Mouse (Mus musculus) retina, embryonic 14.5 days (tissue): ENCODE data around the gene Ifrd1.
"Not testable (repeated sequence)": the region's sequence is repeated elsewhere in the genome, so short reads cannot be mapped to it uniquely, and the experiment has no call there.

Experiments used
- DNase-seq: peaks from one replicate; pipeline ENCODE4 v3.0.0-alpha.2; 2015; ENCODE audit warnings: low spot score

Gene Ifrd1

GRCm38 (mm10) chr12:40248454-40249180, at the start of gene Ifrd1:
TSS of gene Ifrd1 (minus strand) at chr12:40248504.
- no peak for DNase-seq

DNA sequence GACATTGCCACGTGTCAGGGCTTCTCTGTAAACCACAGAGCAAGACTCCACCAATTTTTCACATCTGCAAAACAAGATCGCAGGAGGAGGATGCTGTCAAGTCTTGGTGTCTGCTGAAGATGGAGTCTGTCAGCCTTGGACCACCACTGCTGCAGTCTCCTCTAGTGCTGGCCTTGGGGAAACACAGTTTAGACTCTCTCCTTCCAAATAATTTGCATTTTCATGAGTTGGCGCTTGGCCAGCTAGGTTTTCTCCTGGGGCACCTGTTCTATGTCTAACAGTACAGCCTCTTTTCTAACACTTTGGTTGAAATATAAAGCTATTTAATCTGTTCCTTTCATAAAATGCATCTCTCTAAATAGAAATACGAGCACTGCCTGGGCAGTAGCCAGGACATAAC, 38.2 kb upstream of the Ifrd1 start:
- no peak for DNase-seq

- no peak for DNase-seq
Measured at GRCm38 (mm10) chr12:40280596-40281325, 32.5 kb upstream of the Ifrd1 start.

DNA sequence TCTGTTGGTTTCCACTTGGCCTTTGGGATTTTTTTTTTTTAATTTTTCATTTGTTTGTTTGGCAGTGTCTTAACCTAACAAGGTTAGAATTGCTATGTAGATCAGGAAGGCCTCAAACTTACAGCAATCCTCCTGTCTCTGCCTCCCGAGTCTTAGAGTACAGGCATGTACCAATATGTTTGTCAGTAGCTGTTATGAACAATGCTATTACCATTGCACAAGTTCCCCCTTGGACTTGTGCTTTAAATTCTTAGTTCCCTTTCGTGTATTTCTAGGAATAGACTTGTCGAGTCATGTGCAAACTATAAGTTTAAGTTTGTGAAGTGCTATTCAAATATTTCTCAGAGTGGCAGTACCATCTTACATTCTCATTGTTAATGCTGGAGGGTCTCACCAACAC, 29.3 kb upstream of the Ifrd1 start:
- no peak for DNase-seq

DNA sequence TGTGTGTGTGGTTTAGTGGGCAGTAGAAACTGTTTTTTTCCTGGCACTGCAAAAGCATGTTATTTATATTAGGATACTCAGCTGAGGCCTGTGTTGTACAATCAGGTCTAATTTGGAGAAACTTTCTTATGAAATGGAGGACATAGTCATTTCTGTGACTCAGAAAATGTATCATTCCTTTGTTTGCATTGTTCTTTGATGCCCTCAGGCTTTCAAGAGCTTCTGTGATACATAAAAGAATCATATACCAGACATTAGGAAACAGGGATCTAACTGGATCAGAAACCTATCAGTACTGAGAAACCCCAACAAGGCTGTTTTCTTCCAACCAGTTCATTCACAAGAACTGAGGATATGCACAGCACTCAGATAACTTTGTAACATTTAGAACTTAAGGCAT, 26.6 kb upstream of the Ifrd1 start:
- no peak for DNase-seq

GRCm38 (mm10) chr12:40273339-40273738, 25.0 kb upstream of the Ifrd1 start:
- DNase-seq = no peak

DNA sequence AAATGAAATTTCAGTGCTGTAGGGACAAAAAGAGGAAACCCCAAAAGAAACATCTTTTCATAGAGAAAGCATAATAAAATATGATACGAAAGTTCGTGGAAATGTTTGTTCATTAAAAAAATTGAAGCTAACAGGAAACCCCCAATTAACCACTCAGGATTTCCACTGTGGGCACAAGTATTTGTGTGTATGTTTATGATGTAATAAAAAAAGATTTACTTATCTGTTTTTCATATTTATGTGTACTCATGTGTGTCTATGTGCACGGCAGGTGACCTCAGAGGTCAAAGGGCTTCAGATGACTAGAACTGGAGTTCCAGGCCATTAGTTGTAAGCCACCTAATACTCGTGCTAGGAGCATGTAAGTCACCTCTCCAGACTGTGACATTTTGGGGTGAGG, 24.4 kb upstream of the Ifrd1 start:
- DNase-seq = no peak

DNA sequence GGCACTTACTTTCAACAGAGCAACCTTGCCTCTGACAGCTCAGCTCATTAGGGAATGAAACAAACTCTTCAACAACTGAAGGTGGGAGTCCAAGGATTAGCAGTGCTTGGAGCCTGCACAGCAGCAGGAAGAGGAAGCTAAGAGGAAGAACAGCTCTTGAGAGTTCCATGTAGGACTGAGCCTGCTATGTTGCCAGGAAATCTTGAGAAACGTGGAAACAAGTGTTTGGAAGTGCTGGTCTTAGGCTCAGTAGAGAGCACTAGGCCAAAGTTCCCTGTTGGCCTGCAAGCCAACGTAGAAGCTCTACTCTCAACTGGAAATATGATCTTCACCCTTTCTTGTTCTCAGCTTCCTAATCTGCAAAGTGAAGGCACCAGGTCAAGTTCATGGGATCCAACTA, 20.0 kb upstream of the Ifrd1 start:
- no peak for DNase-seq

- no peak for DNase-seq
Measured at GRCm38 (mm10) chr12:40263712-40264111, 15.4 kb upstream of the Ifrd1 start.

- DNase-seq = no peak
Measured at GRCm38 (mm10) chr12:40263006-40263405, 14.7 kb upstream of the Ifrd1 start.

DNA sequence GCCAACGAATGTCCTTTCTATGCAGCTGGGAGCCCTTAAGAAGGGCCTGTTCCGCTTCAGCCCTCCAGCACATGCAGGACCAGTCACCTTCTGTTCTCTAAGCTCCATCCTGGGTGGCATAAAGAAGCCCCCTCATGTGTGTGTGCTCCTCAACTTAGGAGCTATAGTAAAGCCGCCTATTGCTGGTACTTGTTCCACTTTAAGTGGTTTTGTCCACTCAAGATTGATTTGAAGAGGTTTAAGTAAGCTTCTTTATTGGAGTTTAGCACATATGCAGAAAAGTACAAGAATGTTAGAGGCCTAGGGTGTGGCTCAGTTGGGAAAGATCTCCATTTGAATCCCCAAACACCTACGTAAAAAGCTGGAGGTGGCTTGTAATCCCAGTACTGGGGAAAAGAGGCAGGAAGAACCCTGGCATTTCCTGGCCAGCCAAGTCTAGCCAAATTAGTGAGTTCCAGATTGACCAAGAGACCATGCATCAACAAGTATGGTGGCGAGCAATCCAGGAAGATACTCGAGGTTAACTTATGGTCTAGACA, 10.2 kb upstream of the Ifrd1 start:
- DNase-seq = no peak

- DNase-seq = peak; percentile 91
Measured at GRCm38 (mm10) chr12:40257226-40257625, 8.9 kb upstream of the Ifrd1 start.

DNA sequence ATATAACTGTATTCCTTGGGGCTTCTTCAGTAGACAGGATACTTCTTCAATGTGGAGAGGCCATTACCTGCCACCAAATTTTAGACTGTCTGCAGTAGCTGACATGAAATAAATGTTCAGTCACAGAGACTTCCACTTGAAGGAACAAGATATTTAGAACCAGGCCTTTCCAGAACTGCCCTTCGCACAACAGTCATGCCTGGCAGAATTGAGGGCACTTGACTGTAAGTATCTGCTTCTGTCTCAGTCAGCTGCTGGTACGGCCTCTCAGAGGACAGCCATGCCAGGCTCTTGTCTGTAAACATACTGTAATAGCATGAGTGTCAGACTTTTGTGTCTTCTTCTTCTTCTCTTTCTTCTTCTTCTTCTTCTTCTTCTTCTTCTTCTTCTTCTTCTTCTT, 8.2 kb upstream of the Ifrd1 start:
- no peak for DNase-seq

DNA sequence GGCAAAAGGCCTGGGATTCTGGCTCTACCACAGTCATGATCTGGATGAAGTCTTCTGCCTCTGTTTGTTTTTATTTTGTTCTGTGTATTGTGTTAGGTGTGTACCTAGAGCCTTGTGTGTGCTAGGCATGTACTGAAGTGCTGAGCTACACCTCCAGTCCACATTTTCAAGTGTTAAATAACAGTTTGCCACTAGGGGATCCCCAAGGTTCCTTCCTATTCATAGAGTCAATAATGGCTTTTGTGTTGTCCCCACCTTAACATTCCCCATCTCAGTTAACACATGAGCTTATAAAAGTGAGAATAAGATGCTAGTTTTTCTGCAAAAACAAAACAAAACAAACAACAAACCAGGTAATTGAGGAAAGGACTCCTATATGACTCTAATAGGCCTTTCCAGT, 7.7 kb upstream of the Ifrd1 start:
- DNase-seq = peak; percentile 35

DNA sequence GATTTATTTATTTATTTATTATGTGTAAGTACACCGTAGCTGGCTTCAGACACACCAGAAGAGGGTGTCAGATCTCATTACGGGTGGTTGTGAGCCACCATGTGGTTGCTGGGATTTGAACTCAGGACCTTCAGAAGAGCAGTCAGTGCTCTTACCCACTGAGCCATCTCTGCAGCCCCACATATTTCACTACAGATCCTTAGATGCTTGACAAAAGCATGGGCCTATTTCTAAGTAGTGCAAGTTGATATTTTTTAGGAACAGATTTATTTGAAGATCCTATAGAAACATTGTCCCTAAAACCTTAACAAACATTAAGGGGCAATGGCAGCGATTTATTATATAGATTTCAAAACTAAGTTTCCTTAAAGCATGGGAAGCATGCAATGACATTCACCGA, 7.0 kb upstream of the Ifrd1 start:
- DNase-seq = not testable (repeated sequence)

GRCm38 (mm10) chr12:40254729-40255128, 6.4 kb upstream of the Ifrd1 start:
- no peak for DNase-seq

DNA sequence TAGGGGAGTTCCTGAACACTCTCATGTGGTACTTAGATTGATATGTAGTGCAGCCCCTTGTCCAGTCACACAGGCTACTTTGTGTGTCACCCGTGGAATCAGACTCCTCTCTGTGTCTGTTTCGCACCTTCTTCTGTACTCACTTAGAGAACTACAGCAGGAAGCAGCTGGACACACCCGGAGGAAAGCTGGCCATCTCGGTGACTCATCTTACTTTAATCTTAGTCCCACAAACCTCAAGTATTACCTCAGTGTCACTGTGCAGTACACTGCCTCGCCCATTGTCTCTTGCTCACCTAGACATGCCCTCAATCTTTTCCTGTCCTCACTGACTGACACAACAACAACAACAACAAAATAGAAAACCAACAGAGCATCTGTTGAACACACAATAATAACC, 4.9 kb upstream of the Ifrd1 start:
- DNase-seq = no peak

DNA sequence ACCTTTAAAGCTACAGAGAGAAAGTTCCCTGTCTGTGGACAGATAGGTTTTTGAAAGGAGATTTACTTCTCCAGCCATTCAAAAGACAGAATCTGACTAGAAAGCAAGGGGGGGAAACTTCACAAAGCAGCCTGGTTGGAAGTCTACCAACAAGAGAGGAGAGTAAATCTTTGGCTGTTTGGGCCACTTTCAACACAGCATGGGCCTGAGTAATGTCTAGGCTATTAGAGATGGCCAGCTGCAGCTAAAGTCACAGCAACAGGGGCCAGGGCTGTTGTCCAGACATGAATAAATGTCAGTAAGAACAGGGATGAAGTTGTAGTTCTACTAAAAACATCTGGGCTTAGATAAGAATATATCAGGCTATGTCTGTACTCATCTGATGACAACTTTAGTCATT, 2.0 kb upstream of the Ifrd1 start:
- DNase-seq = no peak

DNA sequence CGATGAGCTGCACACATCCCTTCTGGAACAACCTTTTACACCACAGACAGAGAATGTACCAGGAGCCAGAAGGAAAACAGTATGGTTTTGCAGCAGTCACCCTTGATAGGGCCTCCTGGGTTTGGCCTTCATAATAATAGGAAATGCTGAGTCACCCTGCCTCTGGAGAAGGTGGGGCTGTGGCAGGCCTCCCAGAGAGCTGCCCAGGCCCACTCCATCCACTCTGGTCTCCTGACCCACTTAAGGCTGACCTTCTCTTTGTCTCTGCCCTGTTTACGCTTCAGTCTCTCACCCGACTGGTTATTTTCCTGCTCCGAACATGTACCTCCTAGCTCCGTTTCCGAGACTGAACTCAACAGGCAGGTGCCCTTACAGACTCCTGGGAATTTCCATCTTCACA, 328 bp downstream of the Ifrd1 start:
- DNase-seq = peak; percentile 65

GRCm38 (mm10) chr12:40247384-40247783, 920 bp downstream of the Ifrd1 start:
- no peak for DNase-seq

DNA sequence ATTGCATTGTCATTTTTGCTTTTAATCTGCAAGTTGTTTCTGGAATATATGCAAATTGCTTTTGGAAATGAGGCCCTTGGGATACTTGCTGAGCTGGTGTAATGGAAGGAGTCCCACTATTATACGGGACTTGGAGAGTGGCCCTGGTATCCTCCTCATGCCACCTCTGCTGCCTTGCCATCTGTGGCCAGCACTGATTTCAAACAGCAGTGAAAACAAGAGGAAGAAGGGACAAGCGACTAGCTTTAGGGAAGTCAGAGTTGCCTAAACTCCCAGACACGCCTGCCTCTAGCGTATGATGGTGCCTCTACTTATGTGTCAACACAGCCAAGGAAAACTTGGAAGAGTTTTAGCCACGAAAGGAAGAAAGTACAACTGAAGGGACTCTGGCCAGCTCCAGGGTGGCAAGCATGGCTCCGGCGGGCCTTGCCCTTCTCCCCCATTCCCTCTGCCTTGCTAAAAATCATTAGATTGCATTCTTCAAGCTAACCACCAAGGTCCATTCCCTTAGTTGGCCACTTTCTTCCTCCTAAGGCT, 2.8 kb downstream of the Ifrd1 start:
- DNase-seq = no peak

DNA sequence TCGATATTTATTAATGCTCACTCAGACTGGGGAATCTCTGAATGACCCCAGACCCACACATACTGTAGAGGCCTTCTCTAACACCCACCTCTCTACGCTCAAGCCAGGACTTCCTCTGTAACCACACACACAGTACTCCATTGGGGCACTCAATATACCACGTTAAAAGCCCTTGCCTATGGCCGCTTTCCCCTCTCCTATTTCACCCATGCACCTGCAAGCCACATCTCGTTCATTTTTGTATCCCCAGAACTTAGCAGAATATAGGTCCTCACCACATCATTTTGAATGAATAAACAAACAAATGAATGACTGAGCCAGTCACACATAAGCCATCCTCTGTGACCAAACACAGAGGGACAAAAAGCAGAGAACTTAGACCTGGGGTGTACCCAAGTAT, 3.4 kb downstream of the Ifrd1 start:
- DNase-seq = no peak

- DNase-seq = no peak
Measured at GRCm38 (mm10) chr12:40243821-40244221, 4.5 kb downstream of the Ifrd1 start.
